ENCODE assay signal across 30 mouse cellular contexts in the genomic region with DNA sequence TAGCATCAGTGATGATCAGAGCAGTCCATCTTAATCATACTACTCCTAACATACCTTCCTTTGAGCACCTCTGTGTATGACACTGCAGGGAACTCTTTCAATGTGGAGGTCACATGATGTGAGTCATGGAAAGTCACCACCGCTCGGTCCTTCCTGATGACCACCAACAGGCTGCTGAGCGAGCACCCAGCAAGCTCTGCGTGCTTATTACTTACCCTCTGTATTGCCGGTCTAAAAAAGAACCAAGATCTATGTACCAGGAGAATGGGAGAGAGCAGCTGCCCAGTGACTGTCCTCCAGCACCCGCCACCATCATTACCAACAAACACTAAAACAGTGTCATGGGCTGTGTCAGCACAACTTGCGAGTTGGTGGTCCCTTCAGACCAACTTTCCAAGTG.
"Had no signal": no experiment of that assay in that cellular context is flagged by ENCODE, and none has a peak within 500 bp of the region (broad histone marks: within the 10 kb centered on the region; RNA-seq: fewer than 3 reads in every experiment).

No protein-coding gene starts in this region.

- H3K27ac ChIP-seq: left cerebral cortex, adult 2 months; limb, embryonic 10.5 days; limb, embryonic 12.5 days; limb, embryonic 13.5 days; limb, embryonic 15.5 days; liver, embryonic 12.5 days; liver, embryonic 13.5 days; liver, embryonic 14.5 days; liver, embryonic 15.5 days; lung, embryonic 15.5 days; macrophage; midbrain, embryonic 12.5 days; midbrain, embryonic 13.5 days; midbrain, embryonic 15.5 days had no signal

- H3K4me3 ChIP-seq: left cerebral cortex, adult 2 months; limb, embryonic 10.5 days; limb, embryonic 12.5 days; limb, embryonic 13.5 days; limb, embryonic 15.5 days; liver, embryonic 12.5 days; liver, embryonic 13.5 days; liver, embryonic 15.5 days; lung, embryonic 15.5 days; megakaryocyte, embryonic 14.5 days; midbrain, embryonic 12.5 days; midbrain, embryonic 13.5 days; midbrain, embryonic 15.5 days; myocyte had no signal

- H3K27me3 ChIP-seq: limb, embryonic 12.5 days; limb, embryonic 13.5 days; limb, embryonic 15.5 days; liver, embryonic 12.5 days; liver, embryonic 13.5 days; liver, embryonic 15.5 days; lung, embryonic 15.5 days; midbrain, embryonic 12.5 days; midbrain, embryonic 13.5 days; midbrain, embryonic 15.5 days had no signal

- H3K4me1 ChIP-seq: liver, embryonic 12.5 days; liver, embryonic 13.5 days; liver, embryonic 15.5 days; lung, embryonic 15.5 days; midbrain, embryonic 12.5 days; midbrain, embryonic 13.5 days; midbrain, embryonic 15.5 days had no signal

- ATAC-seq: liver, embryonic 12.5 days; liver, postnatal 0 days; lung, postnatal 0 days; midbrain, embryonic 13.5 days; midbrain, embryonic 15.5 days; midbrain, embryonic 16.5 days had no signal

- H3K9ac ChIP-seq: limb, embryonic 12.5 days; limb, embryonic 13.5 days; limb, embryonic 15.5 days; liver, embryonic 12.5 days; liver, embryonic 13.5 days; liver, embryonic 14.5 days; liver, embryonic 15.5 days; liver, postnatal 0 days; lung, embryonic 14.5 days; lung, embryonic 15.5 days; midbrain, embryonic 12.5 days; midbrain, embryonic 13.5 days; midbrain, embryonic 15.5 days had no signal

- H3K36me3 ChIP-seq: limb, embryonic 10.5 days; limb, embryonic 12.5 days; limb, embryonic 15.5 days; liver, embryonic 12.5 days; liver, embryonic 13.5 days; liver, embryonic 15.5 days; lung, embryonic 15.5 days; midbrain, embryonic 12.5 days; midbrain, embryonic 13.5 days; midbrain, embryonic 15.5 days had no signal

- H3K9me3 ChIP-seq: limb, embryonic 15.5 days; liver, embryonic 12.5 days; liver, embryonic 13.5 days; liver, embryonic 15.5 days; lung, embryonic 15.5 days; midbrain, embryonic 13.5 days; midbrain, embryonic 15.5 days had no signal

- DNase-seq: left cerebral cortex, postnatal 4 days; liver; liver, embryonic 13.5 days; liver, postnatal 0 days; lung, adult 18-20 months; lung, adult 2 months; lung, embryonic 14.5 days; lung, postnatal 10 days; lung, postnatal 14 days; lung, postnatal 36 days; lung, postnatal 4 days; midbrain, embryonic 14.5 days had no signal

- H3K4me2 ChIP-seq: limb, embryonic 12.5 days; limb, embryonic 13.5 days; limb, embryonic 15.5 days; liver, embryonic 11.5 days; liver, embryonic 12.5 days; liver, embryonic 13.5 days; liver, embryonic 15.5 days; lung, embryonic 14.5 days; lung, embryonic 15.5 days; midbrain, embryonic 12.5 days; midbrain, embryonic 13.5 days; midbrain, embryonic 15.5 days had no signal
